In the genomic region with DNA sequence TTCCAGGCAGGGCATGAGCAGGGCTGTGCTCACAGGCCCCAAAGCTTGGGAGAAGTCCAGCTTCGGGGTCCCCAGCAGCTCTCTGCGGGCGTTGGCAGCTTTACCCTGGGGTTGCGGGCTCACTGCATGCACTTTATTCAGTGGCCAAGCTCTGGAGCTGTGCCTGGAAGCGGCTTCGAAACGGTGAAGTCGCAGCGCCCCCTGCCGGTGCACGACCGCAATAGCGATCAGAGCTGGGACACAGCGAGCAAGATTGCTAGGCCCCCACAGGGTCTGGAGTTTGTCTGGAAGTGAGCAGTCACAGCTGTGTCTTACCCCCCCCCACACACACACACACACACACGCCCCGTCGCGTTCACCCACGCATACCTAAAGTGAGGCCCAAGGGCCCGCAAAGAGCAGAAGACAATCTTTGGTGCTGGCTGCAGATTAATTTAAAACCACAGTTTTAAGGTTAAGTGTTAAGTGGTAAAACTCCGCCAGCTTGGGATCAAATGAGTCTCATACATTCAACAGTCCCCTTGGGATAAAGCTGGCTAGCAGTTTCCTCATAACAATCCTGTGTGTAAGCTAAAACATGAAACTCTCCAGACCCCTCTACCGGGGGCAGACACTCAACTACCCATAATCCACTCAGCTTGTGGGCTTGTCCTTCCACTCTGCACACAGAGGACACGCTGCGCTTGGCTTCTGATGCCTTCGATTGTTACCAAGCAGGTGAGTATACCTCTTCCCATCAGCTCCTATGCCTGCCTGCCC, we compare ENCODE assay signal across 8 mouse cellular contexts. TPM values are rescaled to one million over a fixed set of nuclear protein-coding genes. Genes with fewer than 3 reads are reported as not detected.
DNase-seq lines count a peak whose midpoint lies in the region; ATAC-seq lines count a peak whose summit lies in the region.

No protein-coding gene starts in this region.

- H3K9me3 ChIP-seq in hindbrain, embryonic 13.5 days, result no peaks in the 10 kb centered on the region

- no peak overlapping the region for H3K4me3 ChIP-seq in hindbrain, embryonic 13.5 days

- peak; percentile 81 for DNase-seq in Muller cell, postnatal 12 days (ENCODE audit: inconsistent ontology term)
- DNase-seq in cerebellum, adult 9-10 months, result peak; percentile 81
- DNase-seq in layer of hippocampus, postnatal 25 days (ENCODE audit: extremely low spot score in 1 of 2, low spot score in 1 of 2), result peak; percentile 85 to 94
- DNase-seq in lung, postnatal 25 days (ENCODE audit: low spot score), result peak; percentile 80
- DNase-seq in retina, embryonic 14.5 days (ENCODE audit: low spot score), result peak; percentile 89
- peak; percentile 74 for DNase-seq in thymus, postnatal 25 days

- no peak overlapping the region for H3K27ac ChIP-seq in hindbrain, embryonic 13.5 days

- no peak overlapping the region for H3K4me2 ChIP-seq in hindbrain, embryonic 13.5 days

- peaks cover 64% of the 10 kb centered on the region for H3K27me3 ChIP-seq in hindbrain, embryonic 13.5 days

- no peak overlapping the region for H3K9ac ChIP-seq in hindbrain, embryonic 13.5 days

- WGBS in hindbrain, embryonic 13.5 days, result 18% methylated on average over 25 of the region's 25 CpGs

- peaks cover 24% of the 10 kb centered on the region for H3K4me1 ChIP-seq in hindbrain, embryonic 13.5 days (replicated peaks)

- ATAC-seq in frontal cortex, adult (ENCODE audit: low TSS enrichment), result peak; percentile 64
- ATAC-seq in hindbrain, embryonic 13.5 days (ENCODE audit: low FRiP score), result peak; percentile 81

- no peaks in the 10 kb centered on the region for H3K36me3 ChIP-seq in hindbrain, embryonic 13.5 days

RNA-seq across cellular contexts. Expression of gene Gsx1, which starts 39.0 kb away (rescaled TPM):
- polyA plus RNA-seq in hindbrain, embryonic 13.5 days (2015; fragmentation: Nextera tagmentation; extraction: Ambion mirVana), result 5.8 and 7.2 TPM in 2 replicates
- under 1 TPM; 0.47 to 0.79 TPM for total RNA-seq in layer of hippocampus, postnatal 25 days (2021)

RNA-seq across cellular contexts. Expression of gene Pdx1, which starts 42.2 kb away (rescaled TPM):
- not detected in 2 replicates for polyA plus RNA-seq in hindbrain, embryonic 13.5 days (2015; fragmentation: Nextera tagmentation; extraction: Ambion mirVana)
- not detected for total RNA-seq in layer of hippocampus, postnatal 25 days (2021)
